Mouse (Mus musculus) bone marrow, adult 2 months (tissue): ENCODE results near the gene Gm49342.

Experiments used
- CTCF ChIP-seq: fragments of 200-500 bp; IDR thresholded peaks from 2 replicates; pipeline ENCODE4 v1.5.1; 2011; ENCODE audit warnings: low read length, control low read depth; ENCODE audit not compliant: control insufficient read depth, insufficient read depth
- POLR2A ChIP-seq: fragments of 200-500 bp; IDR thresholded peaks from 2 replicates; pipeline ENCODE4 v1.6.1; 2011; ENCODE audit warnings: low read depth, mild to moderate bottlenecking, control low read depth, low read length, borderline replicate concordance; ENCODE audit not compliant: control insufficient read depth

DNA sequence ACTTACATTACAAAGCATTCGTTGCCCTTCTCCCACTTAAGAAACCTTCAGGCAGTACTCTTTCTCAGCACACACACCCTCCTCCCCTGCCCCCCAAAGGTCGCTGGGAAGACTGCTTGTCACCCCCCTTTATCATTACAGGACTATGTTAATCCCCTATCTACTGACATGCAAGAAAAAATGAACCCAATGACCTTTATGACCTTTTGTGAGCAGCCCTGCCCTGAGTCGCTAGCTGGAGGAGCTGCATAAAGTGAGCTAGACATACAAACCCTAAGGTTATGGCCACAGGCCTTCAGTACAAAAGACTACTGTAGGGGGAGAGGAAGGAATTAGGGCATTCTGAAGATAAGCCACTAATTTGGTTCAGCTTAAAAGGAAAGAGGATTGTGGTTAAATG, 33.0 kb upstream of the Gm49342 start:
- no peak for TF ChIP-seq CTCF
- no peak for TF ChIP-seq POLR2A
